Mouse (Mus musculus) heart, postnatal 36 days (tissue): ENCODE measurements at regions not wholly inside any gene's neighbourhood (a gene's known extent, or its start where the extent isn't known, plus 50 kb on each side); places are given as distances from the start of the nearest gene placed in this dataset.

Experiments
- DNase-seq, 2 experiments: peaks; one replicate each; pipeline ENCODE4 v3.0.0; 2021 to 2022
- intact Hi-C: fragments of 180-260 bp; cut with DNase I; formaldehyde crosslinking; loops from one replicate; pipeline ENCODE4 v1.15.1; 2025

DNA sequence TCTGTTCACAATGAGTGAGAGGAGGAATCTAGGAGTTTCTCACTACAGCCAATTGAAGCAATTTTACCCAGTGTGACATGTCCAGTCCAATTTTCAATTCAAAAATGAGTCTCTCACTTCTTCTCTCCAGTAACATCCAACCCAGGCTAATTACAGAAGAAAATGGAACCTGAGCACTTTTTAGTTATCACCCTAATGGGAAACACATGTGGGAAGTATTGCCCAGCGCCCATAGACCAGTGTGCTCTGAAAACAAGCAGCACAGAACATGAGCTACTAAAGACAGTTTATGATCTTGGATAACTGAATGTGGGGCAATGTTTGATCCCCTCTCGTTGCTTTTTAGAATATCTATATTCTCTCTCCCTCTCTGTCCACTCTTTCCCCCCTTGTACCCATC is 70.5 kb upstream of the Efemp1 start:
- no peak for DNase-seq
- intact Hi-C loops: no loop called here

- no peak for DNase-seq
- intact Hi-C loops: no loop called here
These were observed 82.2 kb upstream of the Efemp1 start for GRCm38 (mm10) chr11:28770831-28771230.

- DNase-seq: no peak
- intact Hi-C loops: no loop called here
These were observed 92.3 kb upstream of the Efemp1 start for GRCm38 (mm10) chr11:28760751-28761150.

GRCm38 (mm10) chr11:28734941-28735597 is 117.9 kb upstream of the Efemp1 start:
- intact Hi-C loops: no loop called here
- DNase-seq: peak; percentile 6 to 12

DNA sequence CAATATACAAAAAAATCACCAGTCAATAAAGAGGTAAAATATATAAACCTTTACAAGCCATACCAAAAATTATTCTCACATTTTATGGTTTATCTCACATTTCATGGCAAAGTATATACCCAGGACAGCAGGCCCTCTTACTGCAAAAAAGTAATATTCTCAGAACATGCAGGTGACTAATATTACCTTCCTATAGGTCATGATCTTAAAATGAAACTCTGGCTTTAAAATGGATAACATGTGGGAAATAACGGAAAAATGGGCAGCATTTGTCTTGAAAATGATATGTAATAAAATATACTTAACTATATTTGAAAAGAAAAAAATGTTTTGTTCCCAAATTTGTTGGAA is 118.4 kb upstream of the Efemp1 start:
- DNase-seq: no peak
- intact Hi-C loops: no loop called here

DNA sequence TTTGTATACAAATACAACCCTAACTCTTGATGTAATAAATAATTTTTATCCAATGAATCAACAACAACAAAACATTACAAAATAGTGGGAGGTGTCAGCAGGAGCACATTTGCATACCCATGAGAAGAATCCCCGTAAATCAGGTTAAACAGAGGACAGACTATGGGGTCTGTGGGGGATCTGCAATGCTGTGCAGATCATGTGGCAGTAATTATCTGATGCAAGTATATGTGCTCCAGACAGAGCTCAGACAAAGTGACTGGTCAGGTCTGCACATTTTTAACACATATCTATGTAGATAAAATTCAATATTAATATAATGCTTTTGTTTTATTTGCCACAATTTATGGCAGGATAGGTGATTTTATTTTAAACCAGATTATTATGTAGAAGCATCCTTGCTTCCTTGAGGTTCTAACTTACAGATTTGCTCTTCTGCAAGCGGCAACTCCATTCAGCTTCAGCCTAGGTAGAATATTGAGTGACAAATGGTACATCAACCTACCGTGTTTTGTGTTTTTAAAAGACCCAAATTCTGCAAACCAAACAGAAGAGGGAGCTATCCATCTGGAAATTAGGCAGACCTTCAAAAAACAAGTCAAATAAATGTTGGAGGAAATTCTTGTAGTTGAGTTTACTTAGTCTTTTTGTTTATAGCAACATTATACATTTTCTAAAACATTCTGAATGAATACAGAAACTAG is 119.0 kb upstream of the Efemp1 start:
- DNase-seq: no peak
- intact Hi-C loops: no loop called here

DNA sequence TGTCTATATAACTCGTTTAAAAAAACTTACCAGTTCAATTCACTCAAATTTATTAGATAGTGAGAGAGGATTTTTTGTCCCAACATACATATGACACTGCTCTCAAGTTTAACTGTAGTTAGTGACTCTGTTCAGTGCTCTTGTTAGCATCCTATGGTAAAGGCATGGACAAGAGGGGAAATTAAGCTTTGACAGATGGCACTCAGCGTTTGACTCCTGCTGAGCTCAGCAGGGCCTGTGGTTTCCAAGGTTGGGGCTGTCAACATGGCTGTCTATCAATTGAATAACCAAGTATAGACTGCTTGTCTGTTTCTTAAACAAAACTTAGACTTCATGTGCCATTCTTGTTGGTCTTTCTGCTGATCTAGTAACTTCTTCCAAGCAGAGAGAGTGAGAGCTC is 122.9 kb upstream of the Efemp1 start:
- intact Hi-C loops: no loop called here

DNA sequence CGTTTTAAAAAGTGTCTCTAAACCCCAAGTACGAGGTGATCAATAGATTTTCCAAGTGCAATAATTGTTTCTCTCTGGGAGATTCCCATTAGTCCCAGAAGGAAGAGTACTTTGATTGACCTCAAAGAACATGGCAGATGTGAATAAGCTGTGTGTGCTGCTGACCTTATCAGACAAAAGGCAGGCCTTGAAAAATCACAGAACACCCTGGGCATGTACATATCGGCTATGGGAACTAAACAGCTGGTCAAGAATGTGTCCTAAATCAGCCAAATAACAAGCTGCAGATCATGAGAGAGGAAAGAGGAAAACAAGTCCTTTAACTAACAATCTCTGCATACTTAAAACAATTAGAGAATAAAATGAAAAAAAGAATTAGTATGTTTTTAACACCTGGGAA is 125.4 kb upstream of the Ccdc85a start:
- no peak for DNase-seq
- intact Hi-C loops: no loop called here

More for the DNA sequence above, 122.9 kb upstream of the Efemp1 start:
- DNase-seq: no peak

DNA sequence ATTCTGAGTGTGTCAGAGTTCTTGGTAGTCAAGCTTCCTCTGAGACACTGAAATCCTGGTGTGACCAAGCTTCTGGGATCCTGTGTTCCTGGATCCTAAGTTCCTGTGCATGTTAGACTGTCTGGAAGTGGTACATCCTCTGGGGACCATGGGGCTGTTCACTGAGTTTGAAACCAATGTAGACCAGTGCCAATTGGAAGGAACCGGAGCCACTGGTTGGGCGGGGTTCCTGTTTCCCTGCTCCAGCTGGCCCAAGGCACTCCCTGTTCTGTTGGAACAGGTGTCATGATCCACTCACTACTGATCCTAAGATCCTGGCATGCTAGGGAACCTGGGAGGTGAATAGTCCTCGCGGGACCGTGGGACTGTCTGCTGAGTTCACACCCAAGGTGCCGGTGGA is 124.3 kb upstream of the Ccdc85a start:
- no peak for DNase-seq
- intact Hi-C loops: no loop called here

DNA sequence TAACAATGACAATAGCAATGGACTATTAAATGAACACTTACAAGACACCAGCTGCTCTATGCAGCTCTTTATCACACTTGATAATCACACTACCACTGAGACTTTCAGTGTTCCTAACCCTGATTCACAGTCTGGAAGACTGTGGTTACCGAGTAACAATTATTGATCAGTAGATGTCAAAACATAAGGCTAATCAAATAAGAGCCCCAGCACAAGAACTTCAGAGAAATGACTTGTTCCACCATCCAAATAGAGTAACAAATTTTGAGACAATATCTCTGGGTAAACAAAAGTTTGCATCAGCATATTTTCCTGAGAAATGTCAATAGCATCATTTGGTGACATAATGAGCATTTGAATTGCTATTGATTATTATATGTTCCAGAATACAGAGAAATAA is 118.3 kb upstream of the Ccdc85a start:
- DNase-seq: no peak
- intact Hi-C loops: no loop called here

DNA sequence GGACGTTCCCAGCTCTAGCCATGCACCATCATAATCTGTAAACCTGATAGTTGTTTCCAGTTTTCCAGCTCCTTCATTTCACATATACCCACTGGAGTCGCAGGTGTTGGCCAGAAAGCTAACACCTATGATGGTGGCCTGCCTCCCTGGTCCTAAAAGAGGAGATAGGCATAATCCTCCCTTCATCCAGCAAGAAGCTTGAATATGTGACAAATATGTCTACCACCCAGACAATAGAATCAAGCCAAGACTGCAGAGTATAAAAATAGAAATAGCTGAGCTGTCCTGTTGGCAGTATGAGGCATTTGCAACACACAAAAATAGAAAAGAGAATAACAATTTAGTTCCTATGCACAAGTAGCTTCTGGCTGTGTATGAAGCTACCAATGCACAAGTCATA is 117.3 kb upstream of the Ccdc85a start:
- intact Hi-C loops: no loop called here
- peak in 1 of 2 experiments; percentile 29 for DNase-seq

- no peak for DNase-seq
- intact Hi-C loops: no loop called here
These were observed 115.6 kb upstream of the Ccdc85a start for GRCm38 (mm10) chr11:28699766-28700165.

DNA sequence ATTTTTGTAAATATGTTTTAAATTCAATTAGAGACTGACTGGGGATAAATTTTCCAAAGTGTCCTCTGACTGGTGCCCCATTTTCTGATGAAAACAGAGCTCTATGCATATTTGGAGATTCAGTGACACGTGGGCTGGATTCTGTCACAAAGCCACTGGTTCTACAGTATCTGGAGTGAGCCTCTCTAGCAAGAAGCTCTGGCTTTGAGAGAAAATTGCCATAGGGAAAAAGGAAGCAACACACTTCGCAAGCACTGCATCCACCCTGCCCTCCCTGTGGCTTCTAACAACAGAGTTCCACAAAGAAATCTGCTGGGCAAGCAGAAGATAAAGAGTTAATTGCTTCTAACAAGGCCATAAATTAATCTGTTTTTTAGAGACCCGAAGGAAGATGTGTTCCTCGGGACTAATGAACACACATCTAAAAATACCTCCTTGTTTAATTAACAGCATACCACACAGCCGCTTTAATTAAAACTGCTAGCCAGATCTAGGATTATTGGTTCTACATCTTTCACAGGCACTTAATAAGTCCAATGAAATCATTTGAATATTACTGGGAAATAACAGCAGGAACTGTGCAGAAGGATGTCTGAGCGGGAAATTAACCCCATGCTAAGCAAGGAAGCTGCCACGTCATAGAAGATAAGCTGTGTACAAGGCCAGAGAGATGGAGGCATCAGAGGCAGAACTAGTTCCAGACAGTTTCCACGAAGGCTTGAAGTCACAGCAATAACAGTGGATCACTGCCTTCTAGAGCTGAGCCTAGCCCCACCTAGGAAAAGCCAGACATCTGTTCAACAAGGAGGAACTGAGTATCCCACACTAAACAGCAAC is 113.7 kb upstream of the Ccdc85a start:
- intact Hi-C loops: no loop called here
- DNase-seq: no peak

GRCm38 (mm10) chr11:28695031-28695430 is 110.9 kb upstream of the Ccdc85a start:
- DNase-seq: no peak
- intact Hi-C loops: no loop called here

- intact Hi-C loops: loop anchor here (5.0 kb wide), 2 partner anchors 56 to 81 kb away; no protein-coding TSS in a partner anchor
- DNase-seq: no peak
These were observed 109.2 kb upstream of the Ccdc85a start for GRCm38 (mm10) chr11:28693303-28693702.

- intact Hi-C loops: loop anchor here (5.0 kb wide), 2 partner anchors 55 to 80 kb away; no protein-coding TSS in a partner anchor
- DNase-seq: no peak
These were observed 108.4 kb upstream of the Ccdc85a start for GRCm38 (mm10) chr11:28692263-28693194.

DNA sequence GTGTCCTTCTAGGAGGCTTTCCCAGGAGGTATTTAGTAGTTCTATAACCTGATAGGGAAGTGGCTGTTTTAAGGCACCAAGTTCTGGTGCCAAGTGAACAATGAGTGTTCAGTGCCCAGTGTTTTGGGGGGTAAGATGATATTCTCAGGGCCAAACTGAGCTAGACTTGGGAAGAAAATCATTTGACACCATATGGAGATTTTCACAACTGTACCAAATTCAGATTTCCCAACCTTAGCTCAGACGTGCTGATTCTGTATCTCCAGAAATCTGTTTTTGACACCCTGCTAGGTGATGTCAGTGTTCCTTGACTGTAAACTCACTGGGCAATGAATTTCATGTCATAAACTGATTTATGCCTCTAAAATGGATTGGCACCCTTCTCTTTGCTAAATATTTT is 104.3 kb upstream of the Ccdc85a start:
- intact Hi-C loops: no loop called here

GRCm38 (mm10) chr11:28685407-28685806 is 101.3 kb upstream of the Ccdc85a start:
- intact Hi-C loops: no loop called here
- no peak for DNase-seq

More for the DNA sequence above, 104.3 kb upstream of the Ccdc85a start:
- no peak for DNase-seq

DNA sequence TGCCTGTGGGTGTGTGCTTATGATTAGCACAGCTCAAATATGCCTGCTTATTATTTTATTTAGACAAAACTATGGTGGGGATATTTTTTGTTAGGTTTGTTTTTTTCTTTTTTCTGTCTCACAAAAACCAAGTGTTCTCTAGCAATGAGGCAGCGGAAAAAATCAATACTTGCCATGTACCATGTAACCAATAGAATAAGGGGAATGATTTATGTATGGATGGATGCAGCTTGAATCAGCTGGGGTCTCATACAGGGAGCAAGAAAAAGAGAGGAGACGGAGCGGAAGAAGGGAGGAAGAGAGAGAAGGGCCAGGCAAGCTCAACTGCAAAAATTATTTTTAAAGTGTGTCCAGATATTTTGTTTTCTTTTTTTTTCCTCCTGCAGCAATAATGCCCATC is 97.2 kb upstream of the Ccdc85a start:
- intact Hi-C loops: no loop called here
- no peak for DNase-seq

DNA sequence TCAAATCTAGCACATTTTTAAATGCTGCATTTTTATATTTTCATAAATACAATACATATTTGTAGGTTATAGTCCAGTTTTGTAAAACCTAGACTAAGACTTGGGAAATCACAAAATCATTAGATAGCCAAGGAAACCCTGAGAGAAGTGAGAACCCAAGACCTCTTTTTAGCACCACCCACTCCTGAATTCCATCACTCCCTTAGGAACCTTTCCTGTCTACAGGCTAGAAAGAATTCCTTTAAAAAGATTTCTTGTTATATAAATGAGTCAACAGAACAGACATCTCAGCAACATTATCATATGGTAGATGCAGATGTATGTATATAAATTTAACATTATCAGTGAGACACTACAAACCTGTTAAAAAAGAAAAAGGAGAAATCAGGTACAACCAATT is 86.6 kb upstream of the Ccdc85a start:
- DNase-seq: no peak
- intact Hi-C loops: no loop called here
